Mouse (Mus musculus) stomach, postnatal 0 days (tissue): Measurements from ENCODE around the gene Glyr1.

ENCODE experiments used
- CTCF ChIP-seq: IDR thresholded peaks from 2 replicates; pipeline ENCODE4 v1.5.1; 2016; ENCODE audit warnings: antibody characterized with exemption, low read depth, mild to moderate bottlenecking, moderate library complexity
- EP300 ChIP-seq: optimal IDR thresholded peaks from 2 replicates; pipeline ENCODE3; 2016; ENCODE audit warnings: antibody characterized with exemption

GRCm38 (mm10) chr16:5050251-5051110 lies 818 bp upstream of the Glyr1 start:
- TF ChIP-seq CTCF (peak; percentile 35; the same call in 1 of the 2 replicates), EP300 (no peak)
